Mouse (Mus musculus) liver, postnatal 0 days (tissue): ENCODE results near the gene Col11a2. TPM values are rescaled to one million over a fixed set of nuclear protein-coding genes. Genes with fewer than 3 reads are reported as not detected.

Source experiments
- ATAC-seq: fragments of 200-750 bp; cut with Nextera tagmentation; 2 replicates; pipeline ENCODE4 v1.8.0; 2017; ENCODE audit warnings: mild to moderate bottlenecking, moderate library complexity
- DNase-seq: peaks from one replicate; pipeline ENCODE4 v3.0.0-alpha.2; 2016
- H3K27ac ChIP-seq: fragments of 300-500 bp; sonication (generic); 2 replicates; pipeline ENCODE4 v1.5.1; 2014; ENCODE audit warnings: antibody characterized with exemption, moderate library complexity, mild to moderate bottlenecking, low read depth
- H3K27me3 ChIP-seq: fragments of 300-500 bp; sonication (generic); 2 replicates; pipeline ENCODE4 v1.6.1; 2014; ENCODE audit warnings: low read length, control low read depth, mixed read lengths; ENCODE audit not compliant: insufficient read depth
- H3K36me3 ChIP-seq: fragments of 300-500 bp; sonication (generic); replicated peaks from 2 replicates; pipeline ENCODE4 v1.6.1; 2014; ENCODE audit warnings: mild to moderate bottlenecking, control low read depth, low read length, moderate library complexity, mixed read lengths; ENCODE audit not compliant: insufficient read depth
- H3K4me1 ChIP-seq: fragments of 300-500 bp; sonication (generic); 2 replicates; pipeline ENCODE4 v1.6.1; 2014; ENCODE audit warnings: antibody characterized with exemption, mild to moderate bottlenecking, control low read depth; ENCODE audit not compliant: insufficient read depth
- H3K4me2 ChIP-seq: fragments of 300-500 bp; sonication (generic); 2 replicates; pipeline ENCODE4 v1.6.1; 2014; ENCODE audit warnings: low read depth, mild to moderate bottlenecking, low read length, moderate library complexity, mixed read lengths
- H3K4me3 ChIP-seq: fragments of 300-500 bp; sonication (generic); 2 replicates; pipeline ENCODE4 v1.5.1; 2014; ENCODE audit warnings: low read depth, low read length
- H3K9ac ChIP-seq: fragments of 300-500 bp; sonication (generic); replicated peaks from 2 replicates; pipeline ENCODE4 v1.6.1; 2014; ENCODE audit warnings: mild to moderate bottlenecking, moderate library complexity
- H3K9me3 ChIP-seq: fragments of 300-500 bp; sonication (generic); 2 replicates; pipeline ENCODE4 v1.6.1; 2016; ENCODE audit warnings: mild to moderate bottlenecking, control low read depth, low read length, mixed read lengths
- CTCF ChIP-seq: sonication (generic); IDR thresholded peaks from 2 replicates; pipeline ENCODE4 v1.5.1; 2016; ENCODE audit warnings: antibody characterized with exemption, low read depth
- EP300 ChIP-seq: IDR thresholded peaks from 2 replicates; pipeline ENCODE4 v1.6.1; 2016; ENCODE audit warnings: antibody characterized with exemption, low read depth, mild to moderate bottlenecking
- WGBS: fragments of 180-500 bp; shearing (Covaris S2); extraction: QIAGEN DNeasy Blood & Tissue Kit; methylation state at CpG from one replicate; pipeline ENCODE4 v1.1.7; 2014; ENCODE audit not compliant: insufficient replicate concordance; 5-methylcytosine and 5-hydroxymethylcytosine counted together
- polyA plus RNA-seq: library from polyadenylated mRNA; unstranded; fragments of >200 nt; fragmentation: Nextera tagmentation; extraction: Ambion mirVana; gene quantifications from 2 replicates; pipeline ENCODE4 v1.2.1, GENCODE M21; 2015

Gene Col11a2
- polyA plus RNA-seq, 1 experiment from 2014 or later = 0.47 TPM

- ATAC-seq = peak; percentile 31; the same call in 1 of the 2 replicates
- TF ChIP-seq EP300 (no peak), CTCF (no peak)
- H3K4me1 ChIP-seq = 0 out of 2 replicates have a peak, but pooled peaks cover 2% of the 10 kb centered on the region
- no peak overlapping the region for H3K27ac ChIP-seq
- DNase-seq = no peak
- WGBS = 52% methylated on average over 5 of the region's 5 CpGs
- H3K9me3 ChIP-seq = no peaks in the 10 kb centered on the region
- H3K36me3 ChIP-seq = no peaks in the 10 kb centered on the region
- H3K4me3 ChIP-seq = no peak overlapping the region
- peaks cover 15% of the 10 kb centered on the region for H3K27me3 ChIP-seq
- H3K9ac ChIP-seq = no peak overlapping the region
- no peak overlapping the region for H3K4me2 ChIP-seq
Measured at GRCm38 (mm10) chr17:34072091-34072490, 32.9 kb downstream of the Col11a2 start.

GRCm38 (mm10) chr17:34075271-34075670, 36.0 kb downstream of the Col11a2 start:
- WGBS = 35% methylated on average over 7 of the region's 7 CpGs
- Histone ChIP-seq H3K36me3 (no peaks in the 10 kb centered on the region), H3K4me2 (no peak overlapping the region), H3K9me3 (no peaks in the 10 kb centered on the region), H3K9ac (no peak overlapping the region), H3K27ac (no peak overlapping the region), H3K4me1 (0 out of 2 replicates have a peak, but pooled peaks cover 2% of the 10 kb centered on the region), H3K27me3 (peaks cover 18% of the 10 kb centered on the region), H3K4me3 (no peak overlapping the region)
- DNase-seq (peak; percentile 72), ATAC-seq (no peak)
- peak; percentile 72 for TF ChIP-seq CTCF
- no peak for TF ChIP-seq EP300

- 1% methylated on average over 9 of the region's 9 CpGs for WGBS
- H3K4me2 ChIP-seq = no peak overlapping the region
- no peak overlapping the region for H3K27ac ChIP-seq
- H3K36me3 ChIP-seq = no peaks in the 10 kb centered on the region
- H3K9ac ChIP-seq = no peak overlapping the region
- TF ChIP-seq EP300 (no peak), CTCF (peak; percentile 81)
- H3K9me3 ChIP-seq = no peaks in the 10 kb centered on the region
- DNase-seq (peak; percentile 82), ATAC-seq (peak; percentile 45; the same call in 1 of the 2 replicates)
- peaks cover 18% of the 10 kb centered on the region for H3K27me3 ChIP-seq
- 0 out of 2 replicates have a peak, but pooled peaks cover 2% of the 10 kb centered on the region for H3K4me1 ChIP-seq
- no peak overlapping the region for H3K4me3 ChIP-seq
Measured at GRCm38 (mm10) chr17:34077549-34077948, 38.3 kb downstream of the Col11a2 start.

- Histone ChIP-seq H3K27ac (no peak overlapping the region), H3K36me3 (no peaks in the 10 kb centered on the region), H3K4me1 (0 out of 2 replicates have a peak, but pooled peaks cover 2% of the 10 kb centered on the region), H3K4me2 (no peak overlapping the region), H3K4me3 (no peak overlapping the region), H3K9ac (no peak overlapping the region), H3K27me3 (peaks cover 18% of the 10 kb centered on the region), H3K9me3 (no peaks in the 10 kb centered on the region)
- no peak for ATAC-seq
- no peak for DNase-seq
- 55% methylated on average over 4 of the region's 4 CpGs for WGBS
- no peak for TF ChIP-seq EP300
- no peak for TF ChIP-seq CTCF
Measured at GRCm38 (mm10) chr17:34078148-34078547, 38.9 kb downstream of the Col11a2 start.

- Histone ChIP-seq H3K4me3 (no peak overlapping the region), H3K36me3 (no peaks in the 10 kb centered on the region), H3K4me1 (no peaks in the 10 kb centered on the region), H3K9ac (no peak overlapping the region), H3K27ac (no peak overlapping the region), H3K9me3 (no peaks in the 10 kb centered on the region), H3K27me3 (peaks cover 20% of the 10 kb centered on the region), H3K4me2 (no peak overlapping the region)
- ATAC-seq (no peak), DNase-seq (no peak)
- 83% methylated on average over 11 of the region's 11 CpGs for WGBS
- TF ChIP-seq CTCF (no peak), EP300 (no peak)
Measured at GRCm38 (mm10) chr17:34079002-34079401, 39.8 kb downstream of the Col11a2 start.

- peaks cover 22% of the 10 kb centered on the region for H3K27me3 ChIP-seq
- ATAC-seq (peak; percentile 68), DNase-seq (no peak)
- TF ChIP-seq EP300 = no peak
- no peak for TF ChIP-seq CTCF
- no peaks in the 10 kb centered on the region for H3K9me3 ChIP-seq
- no peaks in the 10 kb centered on the region for H3K4me1 ChIP-seq
- H3K9ac ChIP-seq = no peak overlapping the region
- 28% methylated on average over 5 of the region's 5 CpGs for WGBS
- no peak overlapping the region for H3K4me3 ChIP-seq
- H3K36me3 ChIP-seq = no peaks in the 10 kb centered on the region
- no peak overlapping the region for H3K4me2 ChIP-seq
- no peak overlapping the region for H3K27ac ChIP-seq
Measured at GRCm38 (mm10) chr17:34079621-34080020, 40.4 kb downstream of the Col11a2 start.
